Mouse (Mus musculus) gastrocnemius, postnatal 10 days (tissue): Measurements from ENCODE around the gene Sdf2l1. TPM values are rescaled to one million over a fixed set of nuclear protein-coding genes. Genes with fewer than 3 reads are reported as not detected.
A peak's percentile ranks its signal among the peaks of the same experiment; 100 is the strongest.
"Not testable (repeated sequence)": the region's sequence is repeated elsewhere in the genome, so short reads cannot be mapped to it uniquely, and the experiment has no call there.

Source experiments
- DNase-seq: peaks from one replicate; pipeline ENCODE4 v3.0.0; 2021; ENCODE audit warnings: mixed read lengths
- long read RNA-seq, 2 experiments: library from polyadenylated mRNA; stranded (forward); transcript quantifications; one replicate each; pipeline ENCODE4 v2.0.0; 2021
- total RNA-seq, 2 experiments: library from RNA; stranded (reverse); gene quantifications; 2 replicates each; pipeline ENCODE4 v1.2.3; 2021

Gene Sdf2l1
- 1 to 10 TPM; 4.4 to 5.3 TPM for total RNA-seq
- long read RNA-seq, experiment 1, transcript Sdf2l1-201 (3 exons, 1,108 nt) = major isoform, 5 of 5 reads
- long read RNA-seq, experiment 1, partial matches to known transcripts = 0 of 5 reads
- long read RNA-seq, experiment 1, other reads (novel, unspliced or antisense) = 0 of 5 reads
- long read RNA-seq, experiment 2, partial matches to known transcripts = 0 of 1 reads
- long read RNA-seq, experiment 2, other reads (novel, unspliced or antisense) = 0 of 1 reads

GRCm38 (mm10) chr16:17132089-17132905 lies at the start of gene Sdf2l1:
TSS of gene Sdf2l1 (minus strand) at chr16:17132383.
- DNase-seq = peak; percentile 96

- DNase-seq = no peak
These were observed 49.2 kb upstream of the Sdf2l1 start for GRCm38 (mm10) chr16:17181382-17181781.

- DNase-seq = no peak
These were observed 47.5 kb upstream of the Sdf2l1 start for GRCm38 (mm10) chr16:17179706-17180105.

GRCm38 (mm10) chr16:17177623-17178170 lies 45.5 kb upstream of the Sdf2l1 start:
- no peak for DNase-seq

- no peak for DNase-seq
These were observed 43.6 kb upstream of the Sdf2l1 start for GRCm38 (mm10) chr16:17175765-17176164.

- no peak for DNase-seq
These were observed 35.9 kb upstream of the Sdf2l1 start for GRCm38 (mm10) chr16:17168049-17168448.

- DNase-seq = no peak
These were observed 35.0 kb upstream of the Sdf2l1 start for GRCm38 (mm10) chr16:17167179-17167578.

GRCm38 (mm10) chr16:17165478-17165877 lies 33.3 kb upstream of the Sdf2l1 start:
- DNase-seq = not testable (repeated sequence)

- DNase-seq = no peak
These were observed 22.2 kb upstream of the Sdf2l1 start for GRCm38 (mm10) chr16:17154346-17154745.

GRCm38 (mm10) chr16:17151874-17152273 lies 19.7 kb upstream of the Sdf2l1 start:
- DNase-seq = no peak

- DNase-seq = no peak
These were observed 18.5 kb upstream of the Sdf2l1 start for GRCm38 (mm10) chr16:17150520-17151258.

- peak; percentile 19 for DNase-seq
These were observed 15.9 kb upstream of the Sdf2l1 start for GRCm38 (mm10) chr16:17148084-17148483.

GRCm38 (mm10) chr16:17147391-17147929 lies 15.3 kb upstream of the Sdf2l1 start:
- DNase-seq = no peak

- peak; percentile 70 for DNase-seq
These were observed 14.6 kb upstream of the Sdf2l1 start, which contains the start of gene Ccdc116 for GRCm38 (mm10) chr16:17146772-17147235. TSS of gene Ccdc116 (minus strand) at chr16:17147229.

GRCm38 (mm10) chr16:17144339-17144738 lies 12.2 kb upstream of the Sdf2l1 start, which contains the start of gene Ydjc:
TSS of gene Ydjc (plus strand) at chr16:17144621.
- no peak for DNase-seq

- DNase-seq = no peak
These were observed 5.2 kb upstream of the Sdf2l1 start for GRCm38 (mm10) chr16:17137355-17137754.

GRCm38 (mm10) chr16:17132906-17133200 lies 670 bp upstream of the Sdf2l1 start:
- DNase-seq = no peak

- peak; percentile 15 for DNase-seq
These were observed 743 bp downstream of the Sdf2l1 start for GRCm38 (mm10) chr16:17131191-17132088.

- peak; percentile 33 for DNase-seq
These were observed 4.9 kb downstream of the Sdf2l1 start for GRCm38 (mm10) chr16:17127292-17127691.

- peak; percentile 53 for DNase-seq
These were observed 7.2 kb downstream of the Sdf2l1 start, which contains the start of gene 2610318N02Rik for GRCm38 (mm10) chr16:17124871-17125520. TSS of gene 2610318N02Rik (minus strand) at chr16:17125167.
